Mouse (Mus musculus): ENCODE measurements around the gene Cnot10. TPM values are rescaled to one million over a fixed set of nuclear protein-coding genes. Genes with fewer than 3 reads are reported as not detected.

Gene Cnot10
- total and polyA plus RNA-seq, 2 experiments: 10.7 to 15.2 TPM

DNA sequence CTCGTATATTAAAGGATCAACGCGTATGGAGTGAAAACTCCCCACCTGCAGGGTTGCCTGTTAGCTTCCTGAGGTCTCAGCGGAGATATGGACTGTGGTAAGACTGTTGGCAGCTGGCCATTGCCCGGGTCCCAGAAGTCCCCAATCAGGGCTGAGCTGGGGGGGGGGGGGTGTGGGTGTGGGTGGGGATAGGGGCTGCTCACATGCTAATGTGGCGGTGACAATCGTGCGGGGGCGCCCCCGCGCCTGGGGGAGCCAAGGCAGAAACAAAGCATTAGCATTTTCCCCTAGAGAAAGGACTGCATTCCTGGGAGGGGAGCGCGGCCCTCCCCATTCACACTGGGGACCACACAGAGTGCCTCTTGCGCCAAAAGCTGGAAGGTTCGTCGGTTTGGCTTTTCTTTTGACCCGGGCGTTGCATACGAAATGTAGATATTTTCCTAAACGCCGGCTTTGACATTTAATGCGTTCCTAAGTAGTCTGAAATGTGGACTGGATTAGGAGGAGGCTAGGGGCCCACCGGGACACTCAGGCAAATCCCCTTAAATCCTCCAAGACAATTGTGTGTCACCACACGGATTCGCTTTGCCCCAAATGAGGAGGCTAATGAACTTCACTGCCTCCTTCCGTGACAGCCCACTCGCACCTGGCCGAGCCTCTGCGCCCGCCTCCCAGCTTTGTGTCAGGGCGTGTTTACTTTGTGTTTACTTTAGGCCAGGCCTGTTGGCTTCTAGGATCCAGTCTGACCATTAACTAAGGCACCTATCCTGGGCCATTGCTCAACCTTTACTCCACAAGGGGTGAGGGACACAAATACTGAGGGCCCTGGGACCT lies 55.6 kb downstream of the Cnot10 start:
- TF ChIP-seq CTCF (IDR thresholded peaks at IDR 0.05; ENCODE audit: low read depth, low read length) (no peak), POLR2A (IDR thresholded peaks at IDR 0.05; ENCODE audit: extremely low read depth, insufficient read depth, low read length) (0 out of 2 replicates have a peak, but pooled peaks have one; percentile 26)
- Histone ChIP-seq H3K4me3 (ENCODE audit: insufficient read depth, low read depth, low read length) (peak overlapping the region; percentile 53), H3K9ac (ENCODE audit: low read depth, low read length) (peak overlapping the region; percentile 65), H3K4me1 (ENCODE audit: control insufficient read depth, insufficient read depth, low read length) (no peaks in the 10 kb centered on the region), H3K27me3 (ENCODE audit: control insufficient read depth, insufficient read depth, low read length) (no peaks in the 10 kb centered on the region), H3K36me3 (ENCODE audit: control insufficient read depth, insufficient read depth, low read length) (peaks cover 2% of the 10 kb centered on the region; the same call in 1 of the 2 replicates), H3K79me2 (ENCODE audit: control insufficient read depth, insufficient read depth, low read length) (no peaks in the 10 kb centered on the region), H3K27ac (replicated peaks; ENCODE audit: insufficient read depth, low read depth, low read length) (peak overlapping the region; percentile 79)
- DNase-seq (ENCODE audit: extremely low read depth, low read depth, low spot score): peak; percentile 93
- WGBS: 10% methylated on average over 31 of the region's 31 CpGs

DNA sequence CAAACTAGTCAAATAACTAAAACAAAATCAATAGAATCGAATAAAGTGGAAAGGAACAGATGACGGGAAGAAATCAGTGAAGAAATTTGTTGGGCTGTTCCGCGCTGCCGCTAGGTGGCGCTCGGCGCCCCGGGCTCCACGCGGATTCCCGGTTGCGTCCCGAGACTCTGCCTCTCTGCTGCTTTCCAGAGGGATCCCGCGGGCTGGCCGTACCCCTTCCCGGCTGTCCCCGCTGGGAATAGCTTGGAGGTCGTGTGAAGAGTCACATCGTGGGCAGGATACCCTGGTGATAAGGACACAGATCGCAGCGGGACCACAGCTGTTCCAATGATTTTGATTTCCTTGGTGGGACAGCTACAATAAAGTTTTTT lies 56.2 kb downstream of the Cnot10 start:
- no peak for TF ChIP-seq POLR2A (IDR thresholded peaks at IDR 0.05; ENCODE audit: extremely low read depth, insufficient read depth, low read length)
- peak; percentile 92 for TF ChIP-seq CTCF (IDR thresholded peaks at IDR 0.05; ENCODE audit: low read depth, low read length)
- Histone ChIP-seq H3K36me3 (ENCODE audit: control insufficient read depth, insufficient read depth, low read length) (peaks cover 2% of the 10 kb centered on the region; the same call in 1 of the 2 replicates), H3K4me3 (ENCODE audit: insufficient read depth, low read depth, low read length) (peak overlapping the region; percentile 53), H3K9ac (ENCODE audit: low read depth, low read length) (peak overlapping the region; percentile 65), H3K27me3 (ENCODE audit: control insufficient read depth, insufficient read depth, low read length) (no peaks in the 10 kb centered on the region), H3K27ac (replicated peaks; ENCODE audit: insufficient read depth, low read depth, low read length) (peak overlapping the region; percentile 56), H3K4me1 (ENCODE audit: control insufficient read depth, insufficient read depth, low read length) (no peaks in the 10 kb centered on the region), H3K79me2 (ENCODE audit: control insufficient read depth, insufficient read depth, low read length) (no peaks in the 10 kb centered on the region)
- DNase-seq (ENCODE audit: extremely low read depth, low read depth, low spot score): peak; percentile 66
- under 1% methylated on average over 23 of the region's 23 CpGs for WGBS

DNA sequence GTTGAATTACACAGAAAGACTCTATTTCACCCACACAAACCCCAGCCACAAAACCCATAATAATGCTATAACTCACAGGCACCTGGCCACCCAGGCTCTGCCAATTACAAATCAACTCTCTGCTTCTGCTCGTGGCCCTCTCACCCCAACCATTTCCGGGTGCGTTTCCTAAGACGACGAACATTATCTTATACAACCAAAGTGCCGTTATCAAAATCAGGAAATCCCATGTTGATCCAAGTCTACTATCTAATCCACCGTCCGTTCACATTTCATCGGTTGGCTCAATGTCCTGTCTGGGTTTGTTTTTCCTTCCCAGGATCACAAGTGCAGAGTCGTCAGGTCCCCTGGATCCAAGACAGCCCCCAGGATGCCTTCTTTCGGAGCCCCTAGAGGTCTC lies 61.3 kb downstream of the Cnot10 start:
- Histone ChIP-seq H3K4me3 (ENCODE audit: insufficient read depth, low read depth, low read length) (no peak overlapping the region), H3K4me1 (ENCODE audit: control insufficient read depth, insufficient read depth, low read length) (no peaks in the 10 kb centered on the region), H3K79me2 (ENCODE audit: control insufficient read depth, insufficient read depth, low read length) (no peaks in the 10 kb centered on the region), H3K27ac (replicated peaks; ENCODE audit: insufficient read depth, low read depth, low read length) (no peak overlapping the region), H3K27me3 (ENCODE audit: control insufficient read depth, insufficient read depth, low read length) (no peaks in the 10 kb centered on the region), H3K9ac (ENCODE audit: low read depth, low read length) (no peak overlapping the region), H3K36me3 (ENCODE audit: control insufficient read depth, insufficient read depth, low read length) (no peaks in the 10 kb centered on the region)
- TF ChIP-seq POLR2A (IDR thresholded peaks at IDR 0.05; ENCODE audit: extremely low read depth, insufficient read depth, low read length): no peak
- TF ChIP-seq CTCF (IDR thresholded peaks at IDR 0.05; ENCODE audit: low read depth, low read length): no peak
- WGBS: 64% methylated on average over 11 of the region's 11 CpGs
- no peak for DNase-seq (ENCODE audit: extremely low read depth, low read depth, low spot score)

DNA sequence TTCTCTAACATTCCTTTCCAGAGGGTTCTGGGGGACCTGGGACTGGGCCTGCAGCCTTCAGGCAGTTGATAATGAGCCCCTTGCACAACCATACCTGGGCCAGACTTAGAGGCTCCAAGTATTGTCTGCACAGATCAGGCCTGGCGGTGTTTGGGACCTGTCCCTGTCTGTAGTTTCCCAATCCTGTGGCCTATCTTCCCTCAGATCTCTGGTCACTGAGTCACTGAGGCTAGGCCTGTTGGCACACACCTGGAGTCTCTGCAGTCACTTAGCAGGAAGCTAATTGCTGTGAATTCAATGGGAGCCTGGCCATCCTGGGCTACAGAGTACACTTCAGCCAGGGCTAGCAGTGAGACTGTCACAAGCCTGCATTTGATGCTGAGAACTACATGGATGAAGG lies 64.0 kb downstream of the Cnot10 start:
- Histone ChIP-seq H3K79me2 (ENCODE audit: control insufficient read depth, insufficient read depth, low read length) (no peaks in the 10 kb centered on the region), H3K27me3 (ENCODE audit: control insufficient read depth, insufficient read depth, low read length) (no peaks in the 10 kb centered on the region), H3K36me3 (ENCODE audit: control insufficient read depth, insufficient read depth, low read length) (no peaks in the 10 kb centered on the region), H3K27ac (replicated peaks; ENCODE audit: insufficient read depth, low read depth, low read length) (no peak overlapping the region), H3K9ac (ENCODE audit: low read depth, low read length) (no peak overlapping the region), H3K4me1 (ENCODE audit: control insufficient read depth, insufficient read depth, low read length) (no peaks in the 10 kb centered on the region), H3K4me3 (ENCODE audit: insufficient read depth, low read depth, low read length) (no peak overlapping the region)
- TF ChIP-seq POLR2A (IDR thresholded peaks at IDR 0.05; ENCODE audit: extremely low read depth, insufficient read depth, low read length) (no peak), CTCF (IDR thresholded peaks at IDR 0.05; ENCODE audit: low read depth, low read length) (no peak)
- 48% methylated on average over 1 of the region's 1 CpGs for WGBS
- DNase-seq (ENCODE audit: extremely low read depth, low read depth, low spot score): no peak

DNA sequence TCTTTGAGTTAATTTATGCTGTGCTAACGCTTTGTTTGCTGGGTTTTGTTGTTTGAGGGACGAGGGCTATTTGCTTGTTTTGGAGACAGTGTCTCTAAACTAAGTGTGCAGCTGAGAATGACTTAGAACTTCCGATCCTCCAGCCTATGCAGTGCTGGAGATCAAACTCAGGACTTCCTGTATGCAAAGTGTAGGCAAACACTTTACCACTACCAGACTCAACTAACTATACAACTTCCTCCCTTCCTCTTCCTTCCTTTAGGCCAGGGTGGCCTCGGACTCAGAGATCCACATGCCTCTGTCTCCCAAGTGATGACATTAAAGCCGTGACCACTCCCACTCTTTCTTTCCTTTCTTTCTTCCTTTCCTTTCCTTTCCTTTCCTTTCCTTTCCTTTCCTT lies 66.5 kb downstream of the Cnot10 start:
- 58% methylated on average over 5 of the region's 5 CpGs for WGBS
- Histone ChIP-seq H3K79me2 (ENCODE audit: control insufficient read depth, insufficient read depth, low read length) (no peaks in the 10 kb centered on the region), H3K36me3 (ENCODE audit: control insufficient read depth, insufficient read depth, low read length) (no peaks in the 10 kb centered on the region), H3K4me3 (ENCODE audit: insufficient read depth, low read depth, low read length) (no peak overlapping the region), H3K27me3 (ENCODE audit: control insufficient read depth, insufficient read depth, low read length) (no peaks in the 10 kb centered on the region), H3K27ac (replicated peaks; ENCODE audit: insufficient read depth, low read depth, low read length) (no peak overlapping the region), H3K4me1 (ENCODE audit: control insufficient read depth, insufficient read depth, low read length) (no peaks in the 10 kb centered on the region), H3K9ac (ENCODE audit: low read depth, low read length) (no peak overlapping the region)
- DNase-seq (ENCODE audit: extremely low read depth, low read depth, low spot score): no peak
- TF ChIP-seq POLR2A (IDR thresholded peaks at IDR 0.05; ENCODE audit: extremely low read depth, insufficient read depth, low read length) (no peak), CTCF (IDR thresholded peaks at IDR 0.05; ENCODE audit: low read depth, low read length) (no peak)
